Mouse (Mus musculus) liver, adult 2 months (tissue): Measurements from ENCODE around the gene Rpl27a.

Experiments used
- CTCF ChIP-seq: fragments of 200-500 bp; IDR thresholded peaks from 2 replicates; pipeline ENCODE4 v1.5.1; 2011; ENCODE audit warnings: low read depth, low read length, control low read depth
- POLR2A ChIP-seq: fragments of 200-500 bp; IDR thresholded peaks from 2 replicates; pipeline ENCODE4 v1.6.1; 2011; ENCODE audit warnings: low read length, control low read depth; ENCODE audit not compliant: insufficient read depth; ENCODE audit errors: extremely low read depth

DNA sequence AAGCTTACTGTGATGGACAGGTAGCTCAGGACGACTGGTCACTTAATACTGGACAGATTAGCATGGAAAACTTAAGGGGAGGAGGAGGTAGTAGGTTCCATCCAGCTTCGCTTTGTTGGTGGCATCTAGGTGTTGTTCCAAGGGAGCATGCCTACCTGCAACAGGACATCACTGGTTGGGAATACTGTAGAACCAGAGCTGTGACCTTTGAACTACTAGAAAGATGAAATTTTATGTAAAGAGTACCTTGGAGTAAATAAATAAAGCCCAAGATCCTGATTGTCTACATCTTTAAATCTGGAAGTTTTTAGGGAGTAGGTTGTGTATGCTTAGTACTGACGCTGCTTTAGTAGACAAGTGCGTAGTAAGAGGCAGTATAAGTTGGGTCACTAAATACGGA, 3.1 kb downstream of the Rpl27a start:
- TF ChIP-seq CTCF, result no peak
- no peak for TF ChIP-seq POLR2A
